Comparison of ENCODE assay signal across 8 mouse cellular contexts in the genomic region with DNA sequence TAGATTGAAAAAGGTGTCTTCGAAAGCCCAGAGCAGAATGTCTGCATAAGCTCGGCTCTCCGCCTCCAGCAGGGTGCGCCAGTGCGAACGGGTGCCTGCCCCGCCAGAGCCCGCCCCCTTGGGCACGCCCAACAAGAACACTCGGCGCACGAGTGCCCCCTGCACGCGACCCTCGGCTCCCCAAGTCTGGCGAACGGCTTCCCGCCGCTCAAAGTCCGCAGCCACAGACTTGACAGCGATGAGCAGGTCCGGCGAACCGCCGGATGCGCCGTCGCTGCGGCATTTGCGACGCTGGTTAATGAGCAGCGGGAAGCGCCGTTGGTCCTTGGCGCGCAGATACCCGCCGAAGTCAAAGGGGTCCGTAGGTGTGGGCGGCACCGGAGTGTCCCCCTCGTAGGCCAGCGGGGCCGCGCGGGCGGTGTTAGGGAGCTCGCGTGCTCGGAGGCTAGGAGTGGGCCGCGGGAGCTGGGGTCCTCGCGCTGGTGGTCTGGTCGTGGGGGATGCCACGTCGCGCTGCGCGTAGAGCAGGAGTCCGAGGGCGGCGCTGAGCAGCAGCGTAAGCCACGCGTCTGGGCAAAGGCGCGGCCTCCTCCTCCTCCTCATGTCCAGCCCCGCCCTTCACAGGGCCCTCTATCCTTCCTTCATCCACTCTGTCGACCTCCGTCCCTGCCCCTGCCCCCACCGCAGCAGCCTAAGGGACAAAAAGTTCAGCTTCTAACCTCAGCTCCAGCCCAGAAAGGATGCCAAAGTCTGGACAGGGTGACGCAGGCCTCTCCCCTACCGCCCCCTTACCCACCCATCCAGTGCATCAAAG. TPM values are rescaled to one million over a fixed set of nuclear protein-coding genes. Genes with fewer than 3 reads are reported as not detected.
A peak's percentile ranks its signal among the peaks of the same experiment; 100 is the strongest.
DNase-seq lines count a peak whose midpoint lies in the region; ATAC-seq and TF ChIP-seq lines count a peak whose summit lies in the region.

No protein-coding gene starts in this region.

- H3K27ac ChIP-seq in embryonic facial prominence, embryonic 12.5 days, result peak overlapping the region; percentile 73; the same call in 1 of the 2 replicates
- H3K27ac ChIP-seq in kidney, adult 2 months (ENCODE audit: insufficient read depth, low read depth, low read length), result no peak overlapping the region
- H3K27ac ChIP-seq in limb, embryonic 12.5 days, result peak overlapping the region; percentile 45; the same call in 1 of the 2 replicates
- 0 out of 2 replicates have a peak overlapping the region, but pooled peaks have one; percentile 14 for H3K27ac ChIP-seq in midbrain, embryonic 14.5 days (replicated peaks; ENCODE audit: low read depth, low read length)

- H3K27me3 ChIP-seq in embryonic facial prominence, embryonic 12.5 days, result peaks cover 37% of the 10 kb centered on the region
- no peaks in the 10 kb centered on the region for H3K27me3 ChIP-seq in kidney, adult 2 months (replicated peaks; ENCODE audit: control insufficient read depth, insufficient read depth, low read length)
- H3K27me3 ChIP-seq in limb, embryonic 12.5 days, result peaks cover 45% of the 10 kb centered on the region
- H3K27me3 ChIP-seq in midbrain, embryonic 14.5 days (ENCODE audit: control insufficient read depth, insufficient read depth, low read length), result peaks cover 34% of the 10 kb centered on the region

- peak overlapping the region; percentile 72 for H3K9ac ChIP-seq in embryonic facial prominence, embryonic 12.5 days
- H3K9ac ChIP-seq in limb, embryonic 12.5 days (replicated peaks), result peak overlapping the region; percentile 70
- H3K9ac ChIP-seq in midbrain, embryonic 14.5 days (replicated peaks; ENCODE audit: low read length), result peak overlapping the region; percentile 48

- TF ChIP-seq POLR2A in kidney, adult 2 months (IDR thresholded peaks at IDR 0.05; ENCODE audit: low read depth, low read length), result no peak

- DNase-seq in 3T3-L1 (ENCODE audit: low read depth, low spot score), result peak; percentile 93
- DNase-seq in adrenal gland, postnatal 36 days, result peak; percentile 91 to 95
- peak; percentile 91 to 94 for DNase-seq in heart, adult 18-20 months
- DNase-seq in kidney, adult 2 months, result peak; percentile 90
- peak; percentile 94 for DNase-seq in midbrain, embryonic 14.5 days
- DNase-seq in spleen, adult 18-20 months, result peak; percentile 79 to 94

- peaks cover 29% of the 10 kb centered on the region for H3K36me3 ChIP-seq in embryonic facial prominence, embryonic 12.5 days
- H3K36me3 ChIP-seq in kidney, adult 2 months (ENCODE audit: control insufficient read depth, insufficient read depth, low read length), result no peaks in the 10 kb centered on the region
- peaks cover 39% of the 10 kb centered on the region for H3K36me3 ChIP-seq in limb, embryonic 12.5 days
- H3K36me3 ChIP-seq in midbrain, embryonic 14.5 days (ENCODE audit: control insufficient read depth, insufficient read depth, low read length), result peaks cover 33% of the 10 kb centered on the region

- peak overlapping the region; percentile 96 for H3K4me2 ChIP-seq in embryonic facial prominence, embryonic 12.5 days (replicated peaks)
- peak overlapping the region; percentile 93 for H3K4me2 ChIP-seq in limb, embryonic 12.5 days
- H3K4me2 ChIP-seq in midbrain, embryonic 14.5 days (ENCODE audit: low read length), result peak overlapping the region; percentile 99

- H3K4me3 ChIP-seq in embryonic facial prominence, embryonic 12.5 days, result peak overlapping the region; percentile 66
- peak overlapping the region; percentile 62 for H3K4me3 ChIP-seq in kidney, adult 2 months (ENCODE audit: insufficient read depth, low read depth, low read length)
- peak overlapping the region; percentile 64 for H3K4me3 ChIP-seq in limb, embryonic 12.5 days (replicated peaks)
- peak overlapping the region; percentile 49 for H3K4me3 ChIP-seq in midbrain, embryonic 14.5 days (replicated peaks; ENCODE audit: low read depth, low read length)

- TF ChIP-seq CTCF in kidney, adult 2 months (conservative IDR thresholded peaks at IDR 0.05; ENCODE audit: insufficient read depth, insufficient read length, low read depth, low read length), result peak; percentile 70

- H3K9me3 ChIP-seq in embryonic facial prominence, embryonic 12.5 days, result no peaks in the 10 kb centered on the region
- H3K9me3 ChIP-seq in limb, embryonic 12.5 days, result no peaks in the 10 kb centered on the region
- no peaks in the 10 kb centered on the region for H3K9me3 ChIP-seq in midbrain, embryonic 14.5 days (ENCODE audit: control insufficient read depth, low read length)

- WGBS in embryonic facial prominence, embryonic 12.5 days, result 1% methylated on average over 72 of the region's 74 CpGs
- under 1% methylated on average over 74 of the region's 74 CpGs for WGBS in kidney, adult 2 months
- WGBS in limb, embryonic 12.5 days, result under 1% methylated on average over 74 of the region's 74 CpGs
- under 1% methylated on average over 74 of the region's 74 CpGs for WGBS in midbrain, embryonic 14.5 days

- peaks cover 21% of the 10 kb centered on the region for H3K4me1 ChIP-seq in embryonic facial prominence, embryonic 12.5 days
- peaks cover under 1% of the 10 kb centered on the region; the same call in 1 of the 2 replicates for H3K4me1 ChIP-seq in kidney, adult 2 months (ENCODE audit: control insufficient read depth, insufficient read depth, low read length)
- peaks cover 26% of the 10 kb centered on the region for H3K4me1 ChIP-seq in limb, embryonic 12.5 days (replicated peaks)
- H3K4me1 ChIP-seq in midbrain, embryonic 14.5 days (ENCODE audit: control insufficient read depth, insufficient read depth, low read length), result peaks cover 17% of the 10 kb centered on the region

- ATAC-seq in embryonic facial prominence, embryonic 12.5 days (ENCODE audit: insufficient number of reproducible peaks, insufficient read depth, low FRiP score, low TSS enrichment), result peak; percentile 85
- peak; percentile 67 for ATAC-seq in limb, embryonic 12.5 days (ENCODE audit: insufficient number of reproducible peaks, insufficient read depth, low FRiP score, low TSS enrichment, low read depth)
- ATAC-seq in midbrain, embryonic 14.5 days (ENCODE audit: low FRiP score, low TSS enrichment), result peak; percentile 82

RNA-seq across cellular contexts. Expression of a gene that starts 0.6 kb away (rescaled TPM):
- 1 to 10 TPM; 2.7 to 3.0 TPM for total RNA-seq in adrenal gland, postnatal 36 days (2021)
- 7.1 and 9.1 TPM in 2 replicates for polyA plus RNA-seq in embryonic facial prominence, embryonic 12.5 days (2016; fragmentation: Nextera tagmentation; extraction: Ambion mirVana)
- 1 to 10 TPM; 3.3 TPM for total RNA-seq in heart, adult 18-20 months (2021)
- 4.8 and 5.3 TPM in 2 replicates for polyA plus RNA-seq in kidney, adult 2 months (2012; rRNA removed)
- polyA plus RNA-seq in limb, embryonic 12.5 days (2016; fragmentation: Nextera tagmentation; extraction: Ambion mirVana), result 5.9 and 6.8 TPM in 2 replicates
- polyA plus RNA-seq in midbrain, embryonic 14.5 days (2014; fragmentation: Nextera tagmentation; extraction: Ambion mirVana), result 3.2 and 5.6 TPM in 2 replicates

RNA-seq across cellular contexts. Expression of a gene that starts 10.1 kb away (rescaled TPM):
- 10 to 100 TPM; 15.3 to 17.9 TPM for total RNA-seq in adrenal gland, postnatal 36 days (2021)
- polyA plus RNA-seq in embryonic facial prominence, embryonic 12.5 days (2016; fragmentation: Nextera tagmentation; extraction: Ambion mirVana), result 17.4 and 18.7 TPM in 2 replicates
- 1 to 10 TPM; 4.9 to 5.8 TPM for total RNA-seq in heart, adult 18-20 months (2021)
- 13.1 and 13.5 TPM in 2 replicates for polyA plus RNA-seq in kidney, adult 2 months (2012; rRNA removed)
- 16.0 and 16.6 TPM in 2 replicates for polyA plus RNA-seq in limb, embryonic 12.5 days (2016; fragmentation: Nextera tagmentation; extraction: Ambion mirVana)
- polyA plus RNA-seq in midbrain, embryonic 14.5 days (2014; fragmentation: Nextera tagmentation; extraction: Ambion mirVana), result 13.5 and 15.0 TPM in 2 replicates

RNA-seq across cellular contexts. Expression of a gene that starts 10.1 kb away (rescaled TPM):
- 1 to 10 TPM; 3.3 to 3.6 TPM for total RNA-seq in adrenal gland, postnatal 36 days (2021)
- 1.2 and 1.4 TPM in 2 replicates for polyA plus RNA-seq in embryonic facial prominence, embryonic 12.5 days (2016; fragmentation: Nextera tagmentation; extraction: Ambion mirVana)
- total RNA-seq in heart, adult 18-20 months (2021), result 1 to 10 TPM; 2.9 to 3.0 TPM
- 6.9 and 8.3 TPM in 2 replicates for polyA plus RNA-seq in kidney, adult 2 months (2012; rRNA removed)
- polyA plus RNA-seq in limb, embryonic 12.5 days (2016; fragmentation: Nextera tagmentation; extraction: Ambion mirVana), result 1.7 and 1.9 TPM in 2 replicates
- polyA plus RNA-seq in midbrain, embryonic 14.5 days (2014; fragmentation: Nextera tagmentation; extraction: Ambion mirVana), result 0.72 and 0.96 TPM in 2 replicates

RNA-seq across cellular contexts. Expression of a gene that starts 15.2 kb away (rescaled TPM):
- total RNA-seq in adrenal gland, postnatal 36 days (2021), result 1 to 10 TPM; 1.3 to 1.6 TPM
- 0.36 TPM in 1 of 2 replicates, not detected in the other for polyA plus RNA-seq in embryonic facial prominence, embryonic 12.5 days (2016; fragmentation: Nextera tagmentation; extraction: Ambion mirVana)
- total RNA-seq in heart, adult 18-20 months (2021), result 1 to 10 TPM; 4.6 to 4.7 TPM
- polyA plus RNA-seq in kidney, adult 2 months (2012; rRNA removed), result 2.1 and 2.7 TPM in 2 replicates
- 0.13 and 0.18 TPM in 2 replicates for polyA plus RNA-seq in limb, embryonic 12.5 days (2016; fragmentation: Nextera tagmentation; extraction: Ambion mirVana)
- 0.14 and 0.35 TPM in 2 replicates for polyA plus RNA-seq in midbrain, embryonic 14.5 days (2014; fragmentation: Nextera tagmentation; extraction: Ambion mirVana)

RNA-seq across cellular contexts. Expression of a gene that starts 21.6 kb away (rescaled TPM):
- total RNA-seq in adrenal gland, postnatal 36 days (2021), result 1 to 10 TPM; 5.5 TPM
- polyA plus RNA-seq in embryonic facial prominence, embryonic 12.5 days (2016; fragmentation: Nextera tagmentation; extraction: Ambion mirVana), result 2.1 and 2.4 TPM in 2 replicates
- 10 to 100 TPM; 22.1 to 25.7 TPM for total RNA-seq in heart, adult 18-20 months (2021)
- polyA plus RNA-seq in kidney, adult 2 months (2012; rRNA removed), result 4.8 and 5.6 TPM in 2 replicates
- 1.6 TPM in 2 replicates for polyA plus RNA-seq in limb, embryonic 12.5 days (2016; fragmentation: Nextera tagmentation; extraction: Ambion mirVana)
- polyA plus RNA-seq in midbrain, embryonic 14.5 days (2014; fragmentation: Nextera tagmentation; extraction: Ambion mirVana), result 3.0 and 4.2 TPM in 2 replicates
